Mouse (Mus musculus) bone marrow, adult 2 months (tissue): ENCODE measurements around the gene Mrgprg.

Experiments used
- CTCF ChIP-seq: fragments of 200-500 bp; IDR thresholded peaks from 2 replicates; pipeline ENCODE4 v1.5.1; 2011; ENCODE audit warnings: low read length, control low read depth; ENCODE audit not compliant: control insufficient read depth, insufficient read depth
- POLR2A ChIP-seq: fragments of 200-500 bp; IDR thresholded peaks from 2 replicates; pipeline ENCODE4 v1.6.1; 2011; ENCODE audit warnings: low read depth, mild to moderate bottlenecking, control low read depth, low read length, borderline replicate concordance; ENCODE audit not compliant: control insufficient read depth

GRCm38 (mm10) chr7:143768267-143768666, 1.5 kb upstream of the Mrgprg start:
- TF ChIP-seq CTCF (no peak), POLR2A (no peak)
